In the genomic region with DNA sequence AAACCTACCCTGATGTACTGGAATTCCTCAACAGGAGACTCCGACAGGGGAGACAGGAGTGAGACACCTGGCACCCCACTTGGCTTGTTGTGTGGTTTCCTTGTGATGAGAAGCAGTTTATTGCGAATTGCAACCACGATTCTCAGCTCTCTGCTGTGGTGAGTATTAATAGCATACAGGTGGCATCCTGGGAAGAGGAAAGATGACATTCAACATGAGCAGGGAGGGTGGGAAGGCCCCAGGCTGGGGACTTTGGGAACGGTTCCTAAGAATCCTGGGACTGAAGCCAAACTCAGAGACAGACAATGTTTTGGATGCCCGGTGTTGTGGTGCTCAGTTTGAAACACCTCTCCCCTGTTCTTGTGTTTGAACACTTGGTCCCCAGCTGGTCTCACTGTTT, we compare ENCODE assay signal across 11 mouse cellular contexts. TPM values are rescaled to one million over a fixed set of nuclear protein-coding genes. Genes with fewer than 3 reads are reported as not detected.
A peak's percentile ranks its signal among the peaks of the same experiment; 100 is the strongest.
DNase-seq lines count a peak whose midpoint lies in the region; TF ChIP-seq lines count a peak whose summit lies in the region.
"Had no signal": no experiment of that assay in that cellular context is flagged by ENCODE, and none has a peak within 500 bp of the region (broad histone marks: within the 10 kb centered on the region; RNA-seq: fewer than 3 reads in every experiment).

No protein-coding gene starts in this region.

- intact Hi-C loops in heart, postnatal 10 days (cut with DNase I) = no loop called here

- peak; percentile 37 to 41 for DNase-seq in heart, postnatal 10 days
- no peak for DNase-seq in heart, adult 8-10 months (ENCODE audit: low spot score)
- peak; percentile 95 for DNase-seq in brain, adult 2 months (ENCODE audit: low read depth, low spot score)
- DNase-seq in brain, embryonic 14.5 days (ENCODE audit: low read depth) = peak; percentile 29
- DNase-seq in cerebellum, adult 9-11 months = peak; percentile 88
- DNase-seq in spleen, postnatal 14 days (ENCODE audit: low spot score in 2 of 2) = no peak
- DNase-seq in right cerebral cortex, postnatal 4 days = no peak
- DNase-seq: adrenal gland, adult 8-10 months; kidney, adult 18-20 months; lung, postnatal 10 days; thymus, postnatal 36 days had no signal

- no peak for TF ChIP-seq POLR2A in brain, embryonic 14.5 days (IDR thresholded peaks at IDR 0.05; ENCODE audit: borderline replicate concordance, extremely low read depth, insufficient read depth, insufficient read length, poor library complexity, severe bottlenecking)

- no peak for TF ChIP-seq CTCF in brain, embryonic 14.5 days (IDR thresholded peaks at IDR 0.05; ENCODE audit: borderline replicate concordance, extremely low read depth, insufficient read depth, insufficient read length)

RNA-seq across cellular contexts. Expression of gene Slc2a8, which starts 23.2 kb away (rescaled TPM):
- 10 to 100 TPM; 17.3 to 17.9 TPM for total RNA-seq in heart, postnatal 10 days (2021)
- 10 to 100 TPM; 15.2 to 20.2 (median 17.1) TPM for total RNA-seq in heart, adult 8-10 months (2022)
- polyA plus RNA-seq in brain, embryonic 14.5 days (2012; rRNA removed) = 26.9 and 40.6 TPM in 2 replicates

RNA-seq across cellular contexts. Expression of gene Lrsam1, which starts 43.6 kb away (rescaled TPM):
- 10 to 100 TPM; 10.7 to 16.2 TPM for total RNA-seq in heart, postnatal 10 days (2021)
- 10 to 100 TPM; 13.1 to 21.8 (median 17.5) TPM for total RNA-seq in heart, adult 8-10 months (2022)
- polyA plus RNA-seq in brain, embryonic 14.5 days (2012; rRNA removed) = 28.4 and 31.8 TPM in 2 replicates

RNA-seq across cellular contexts. Expression of gene Rpl12, which starts 43.7 kb away (rescaled TPM):
- 100 to 1,000 TPM in 1 of 2 experiments, 10 to 100 TPM in 1; 94.4 to 121 TPM for total RNA-seq in heart, postnatal 10 days (2021)
- total RNA-seq in heart, adult 8-10 months (2022) = 10 to 100 TPM; 56.3 to 66.1 (median 58.9) TPM
- polyA plus RNA-seq in brain, embryonic 14.5 days (2012; rRNA removed) = 554 and 748 TPM in 2 replicates

Comparison
In these comparisons a context has a peak if more than half of its experiments do, and no peak if none do; other contexts are left out.
1. DNase-seq: peak in heart, postnatal 10 days (2 of 2), brain, adult 2 months (single experiment), brain, embryonic 14.5 days (single experiment) and cerebellum, adult 9-11 months (single experiment); none in heart, adult 8-10 months (single experiment), spleen, postnatal 14 days (0 of 2) and right cerebral cortex, postnatal 4 days (single experiment).